ENCODE assay signal across 8 mouse cellular contexts in genomic region chr8:84236998-84237473, GRCm38 (mm10). TPM values are rescaled to one million over a fixed set of nuclear protein-coding genes. Genes with fewer than 3 reads are reported as not detected.
DNase-seq lines count a peak whose midpoint lies in the region; ATAC-seq and TF ChIP-seq lines count a peak whose summit lies in the region.

Gene Zswim4, minus strand, starts transcription at chr8:84237055.

- TF ChIP-seq CTCF in gastrocnemius, adult 2 months (IDR thresholded peaks at IDR 0.05), result no peak
- no peak for TF ChIP-seq CTCF in hindbrain, postnatal 0 days (IDR thresholded peaks at IDR 0.05; ENCODE audit: low read depth)
- TF ChIP-seq CTCF in left cerebral cortex, adult 2 months (IDR thresholded peaks at IDR 0.05), result no peak; the same call in none of the 2 replicates

- ATAC-seq in common myeloid progenitor, adult 5-6 weeks (replicated peaks; ENCODE audit: low read depth, poor library complexity, severe bottlenecking), result peak; percentile 97
- ATAC-seq in hindbrain, postnatal 0 days, result peak; percentile 99
- peak; percentile 90 for ATAC-seq in megakaryocyte, adult 5-6 weeks (ENCODE audit: poor library complexity, severe bottlenecking)

- H3K9ac ChIP-seq in hindbrain, postnatal 0 days (replicated peaks; ENCODE audit: low read length), result peak within 1 kb of the TSS; percentile 98

- H3K4me3 ChIP-seq in gastrocnemius, adult 2 months, result peak within 1 kb of the TSS; percentile 83
- H3K4me3 ChIP-seq in hindbrain, postnatal 0 days (ENCODE audit: low read length), result peak within 1 kb of the TSS; percentile 91
- H3K4me3 ChIP-seq in left cerebral cortex, adult 2 months, result peak within 1 kb of the TSS; percentile 57

- H3K36me3 ChIP-seq in hindbrain, postnatal 0 days (ENCODE audit: insufficient read depth, low read length), result peaks cover 5% of the 10 kb centered on the region; the same call in 1 of the 2 replicates

- DNase-seq in ZHBTc4 (ENCODE audit: low read depth, low spot score), result peak; percentile 100
- DNase-seq in gastrocnemius, adult 2 months, result peak; percentile 97
- peak; percentile 99 for DNase-seq in hindbrain, postnatal 0 days (ENCODE audit: low spot score)
- DNase-seq in left cerebral cortex, adult 2 months (ENCODE audit: extremely low spot score in 1 of 2, low spot score in 2 of 2), result peak; percentile 98
- peak; percentile 99 for DNase-seq in right cerebral cortex, adult 2 months (ENCODE audit: low spot score in 2 of 2)
- DNase-seq in urinary bladder, postnatal 14 days (ENCODE audit: low spot score), result peak; percentile 97

- peak within 1 kb of the TSS; percentile 83 for H3K4me2 ChIP-seq in hindbrain, postnatal 0 days (ENCODE audit: low read depth, low read length)

- 0% methylated on average over 35 of the region's 35 CpGs for WGBS in hindbrain, postnatal 0 days

- peaks cover 11% of the 10 kb centered on the region; the same call in 1 of the 2 replicates for H3K4me1 ChIP-seq in hindbrain, postnatal 0 days (ENCODE audit: insufficient read depth, low read length)

- peak within 1 kb of the TSS; percentile 96 for H3K27ac ChIP-seq in gastrocnemius, adult 2 months
- peak within 1 kb of the TSS; percentile 80 for H3K27ac ChIP-seq in hindbrain, postnatal 0 days
- H3K27ac ChIP-seq in left cerebral cortex, adult 2 months, result peak within 1 kb of the TSS; percentile 86

- H3K9me3 ChIP-seq in hindbrain, postnatal 0 days (ENCODE audit: low read length), result no peaks in the 10 kb centered on the region

- H3K27me3 ChIP-seq in hindbrain, postnatal 0 days (ENCODE audit: insufficient read depth, low read length), result no peaks in the 10 kb centered on the region

- intact Hi-C loops in gastrocnemius, adult 2 months (cut with DNase I), result no loop called here
- intact Hi-C loops in left cerebral cortex, adult 2 months (cut with DNase I), result loop anchor here (2.0 kb wide), 1 partner anchor 20 kb away; the partner anchor contains the start of gene Mri1

RNA-seq across cellular contexts. Expression of gene Zswim4, which starts in this region (rescaled TPM):
- 6.9 and 8.2 TPM in 2 replicates for total RNA-seq in common myeloid progenitor, adult 5-6 weeks (2017)
- total RNA-seq in gastrocnemius, adult 2 months (2021), result 1 to 10 TPM; 5.2 to 8.6 TPM
- 44.1 and 50.6 TPM in 2 replicates for total RNA-seq in hindbrain, postnatal 0 days (2014; rRNA removed)
- polyA plus RNA-seq in hindbrain, postnatal 0 days (2015; fragmentation: Nextera tagmentation; extraction: Ambion mirVana), result 11.0 and 11.3 TPM in 2 replicates
- 10 to 100 TPM; 15.1 to 17.8 TPM for total RNA-seq in left cerebral cortex, adult 2 months (2021)
- total RNA-seq in megakaryocyte, adult 5-6 weeks (2015), result 6.2 and 6.5 TPM in 2 replicates
- total RNA-seq in megakaryocyte, adult 5-6 weeks (2017), result 8.9 and 9.4 TPM in 2 replicates

Comparison
In these comparisons a context has a peak if more than half of its experiments do, and no peak if none do; other contexts are left out.
1. Peak in every context shown above with its lines: DNase-seq, ATAC-seq, H3K4me3 ChIP-seq and H3K27ac ChIP-seq.